Mouse (Mus musculus): ENCODE measurements around the gene Rbm17. TPM values are rescaled to one million over a fixed set of nuclear protein-coding genes. Genes with fewer than 3 reads are reported as not detected.
A peak's percentile ranks its signal among the peaks of the same experiment; 100 is the strongest.
"Not testable (repeated sequence)": the region's sequence is repeated elsewhere in the genome, so short reads cannot be mapped to it uniquely, and the experiment has no call there.

Gene Rbm17
- polyA plus RNA-seq, 1 experiment from 2014 or later = 119 TPM

DNA sequence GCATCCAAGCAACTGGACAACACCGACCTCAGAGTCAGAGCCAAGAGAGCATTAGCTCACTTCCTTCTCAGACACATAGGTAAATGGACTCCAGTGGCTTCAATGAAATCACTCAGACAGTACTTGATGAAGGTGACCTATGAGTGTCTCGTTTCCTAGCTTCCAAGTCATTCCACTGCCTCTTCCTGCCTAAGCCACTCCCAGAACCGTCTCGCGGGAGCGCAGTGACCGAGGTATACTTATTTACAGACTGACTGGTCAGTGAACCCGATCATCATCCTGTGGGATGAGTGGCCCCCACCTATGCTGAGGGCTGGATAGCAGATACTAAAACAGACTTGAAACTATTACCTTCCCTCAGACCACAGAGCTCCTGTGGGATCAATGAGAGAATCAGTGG lies 57.9 kb downstream of the Rbm17 start:
- Histone ChIP-seq H3K79me2 (ENCODE audit: inconsistent target) (peaks cover 57% of the 10 kb centered on the region; the same call in 1 of the 2 replicates), H3K4me3 (ENCODE audit: inconsistent target) (no peak overlapping the region), H3K36me3 (ENCODE audit: inconsistent target) (no peaks in the 10 kb centered on the region), H3K27ac (no peak overlapping the region)
- WGBS (ENCODE audit: missing documents) = 92% methylated on average over 8 of the region's 8 CpGs

DNA sequence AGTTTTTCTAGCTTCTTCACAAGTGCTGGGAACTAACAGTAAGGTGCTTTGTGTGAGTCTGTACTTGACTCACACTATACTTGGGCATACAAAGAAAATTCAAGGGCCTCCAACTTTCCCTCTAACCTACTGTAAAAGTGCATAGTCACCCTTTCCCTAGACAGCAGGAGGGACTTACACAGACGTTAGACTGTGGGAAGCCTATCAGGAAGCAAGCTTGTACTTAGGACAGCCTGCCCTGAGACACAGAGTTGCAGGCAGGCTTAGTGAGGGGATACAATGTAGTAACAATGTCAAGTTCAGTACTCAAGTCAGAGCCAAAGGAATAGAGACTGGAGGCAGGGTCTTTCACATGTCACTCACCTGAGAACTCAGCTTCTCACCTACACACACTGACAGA lies 58.6 kb downstream of the Rbm17 start:
- Histone ChIP-seq H3K27ac (no peak overlapping the region), H3K36me3 (ENCODE audit: inconsistent target) (no peaks in the 10 kb centered on the region), H3K4me3 (ENCODE audit: inconsistent target) (no peak overlapping the region), H3K79me2 (ENCODE audit: inconsistent target) (peaks cover 57% of the 10 kb centered on the region; the same call in 1 of the 2 replicates)
- WGBS (ENCODE audit: missing documents) = 10% methylated on average over 1 of the region's 1 CpGs

DNA sequence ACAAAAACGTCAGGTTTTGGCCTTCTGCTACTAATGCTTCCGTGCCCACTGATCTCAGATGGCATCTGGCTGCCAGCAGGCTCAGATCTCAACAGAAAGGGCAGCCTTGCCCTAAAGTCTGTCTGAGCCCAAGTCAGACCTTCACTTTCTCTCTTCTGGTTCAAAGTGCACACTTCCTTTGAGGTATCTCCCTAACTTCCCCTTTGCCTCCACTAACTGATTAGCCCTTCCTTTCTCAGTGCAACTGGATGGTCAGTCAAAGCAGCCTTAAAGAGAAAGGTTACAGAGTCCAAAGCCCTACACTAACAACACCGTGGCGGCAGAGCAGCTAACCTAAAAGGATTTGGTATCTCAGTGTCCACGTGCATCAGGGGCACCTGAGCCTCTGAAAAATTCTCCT lies 59.6 kb downstream of the Rbm17 start:
- H3K27ac ChIP-seq = peak overlapping the region; percentile 37
- peaks cover 55% of the 10 kb centered on the region; the same call in 1 of the 2 replicates for H3K79me2 ChIP-seq (ENCODE audit: inconsistent target)
- 3% methylated on average over 5 of the region's 5 CpGs for WGBS (ENCODE audit: missing documents)
- H3K4me3 ChIP-seq (ENCODE audit: inconsistent target) = no peak overlapping the region
- no peaks in the 10 kb centered on the region for H3K36me3 ChIP-seq (ENCODE audit: inconsistent target)

DNA sequence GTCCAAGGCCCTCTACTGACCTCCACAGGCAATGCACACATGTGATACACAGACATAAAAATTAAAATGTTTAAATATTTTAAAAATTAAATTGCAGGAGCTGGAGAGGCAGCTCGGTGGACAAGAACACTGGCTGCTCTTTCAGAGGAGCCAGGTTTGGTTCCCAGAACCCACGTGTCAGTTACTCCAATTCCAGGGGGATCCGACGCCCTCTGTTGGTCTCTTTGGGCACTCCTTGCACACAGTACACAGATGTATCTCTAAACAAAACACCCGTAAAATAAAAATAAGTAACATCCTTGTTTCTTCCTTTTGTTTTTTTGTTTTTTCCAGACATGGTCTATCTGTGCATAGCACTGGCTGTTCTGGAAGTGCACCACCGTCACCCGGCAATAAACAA lies 60.8 kb downstream of the Rbm17 start:
- Histone ChIP-seq H3K27ac (no peak overlapping the region), H3K36me3 (ENCODE audit: inconsistent target) (no peaks in the 10 kb centered on the region), H3K4me3 (ENCODE audit: inconsistent target) (no peak overlapping the region), H3K79me2 (ENCODE audit: inconsistent target) (peaks cover 55% of the 10 kb centered on the region; the same call in 1 of the 2 replicates)
- WGBS (ENCODE audit: missing documents) = 83% methylated on average over 7 of the region's 7 CpGs

DNA sequence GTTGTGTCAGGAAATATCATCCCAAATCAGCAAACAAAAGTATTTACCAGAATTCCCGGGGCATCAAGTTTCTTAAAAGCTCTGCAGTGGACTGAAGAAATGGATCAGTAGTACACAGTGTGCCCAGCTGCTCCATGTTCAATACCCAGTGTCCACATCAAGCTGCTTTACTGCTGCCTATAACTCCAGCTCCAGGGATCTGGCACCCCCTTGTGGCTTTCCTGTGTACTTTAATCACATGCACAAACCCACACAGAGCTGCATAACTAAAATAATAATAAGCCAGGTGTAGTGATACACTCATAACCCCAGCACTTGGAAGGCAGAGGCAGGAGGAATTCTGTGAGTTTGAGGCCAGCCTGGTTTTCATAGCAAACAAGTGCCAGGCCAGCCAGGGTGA lies 61.3 kb downstream of the Rbm17 start:
- Histone ChIP-seq H3K36me3 (ENCODE audit: inconsistent target) (no peaks in the 10 kb centered on the region), H3K27ac (no peak overlapping the region), H3K79me2 (ENCODE audit: inconsistent target) (peaks cover 55% of the 10 kb centered on the region; the same call in 1 of the 2 replicates), H3K4me3 (ENCODE audit: inconsistent target) (no peak overlapping the region)
- whole genome bisulfite sequencing (ENCODE audit: missing documents) = 64% methylated on average over 1 of the region's 1 CpGs

DNA sequence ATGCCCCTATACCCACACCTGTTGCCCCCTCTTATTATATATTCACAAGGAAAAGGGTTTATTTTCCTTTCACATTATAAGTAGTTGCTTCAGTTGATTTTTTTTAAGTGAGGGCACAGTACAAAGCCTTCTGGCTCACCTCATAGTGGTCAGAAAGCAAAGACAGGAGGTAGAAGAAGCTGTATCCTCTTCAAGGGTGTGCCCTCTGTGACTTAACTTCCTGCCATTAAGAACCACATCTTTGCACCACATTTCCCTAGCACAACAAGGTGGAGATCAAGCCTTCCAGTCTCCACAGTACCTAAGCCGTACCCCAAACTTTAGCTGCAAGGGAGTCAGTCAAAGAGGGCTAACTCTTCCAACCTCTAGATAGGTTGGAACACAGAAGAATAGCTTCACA lies 61.8 kb downstream of the Rbm17 start:
- Histone ChIP-seq H3K27ac (no peak overlapping the region), H3K36me3 (ENCODE audit: inconsistent target) (no peaks in the 10 kb centered on the region), H3K4me3 (ENCODE audit: inconsistent target) (no peak overlapping the region), H3K79me2 (ENCODE audit: inconsistent target) (peaks cover 54% of the 10 kb centered on the region; the same call in 1 of the 2 replicates)
- 100% methylated on average over 1 of the region's 1 CpGs for WGBS (ENCODE audit: missing documents)

DNA sequence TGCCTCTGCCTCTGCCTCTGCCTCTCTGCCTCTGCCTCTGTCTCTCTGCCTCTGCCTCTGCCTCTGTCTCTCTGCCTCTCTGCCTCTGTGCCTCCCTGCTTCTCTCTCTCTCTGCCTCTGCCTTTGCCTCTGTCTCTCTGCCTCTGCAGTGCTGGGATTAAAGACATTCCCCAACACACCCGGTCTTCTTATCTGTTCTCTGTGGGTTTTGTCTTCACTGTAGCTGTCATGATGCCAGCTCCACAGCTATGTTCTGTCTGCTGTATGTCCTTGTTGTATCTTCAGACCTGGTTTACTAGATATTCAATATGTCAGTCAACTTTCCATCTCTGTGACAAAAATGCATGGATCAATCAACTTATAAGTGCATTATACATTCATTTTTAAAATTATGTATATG lies 62.4 kb downstream of the Rbm17 start:
- peaks cover 48% of the 10 kb centered on the region; the same call in 1 of the 2 replicates for H3K79me2 ChIP-seq (ENCODE audit: inconsistent target)
- not testable (repeated sequence) for H3K36me3 ChIP-seq (ENCODE audit: inconsistent target); H3K4me3 ChIP-seq (ENCODE audit: inconsistent target); H3K27ac ChIP-seq
- WGBS (ENCODE audit: missing documents) = 40% methylated on average over 1 of the region's 1 CpGs

DNA sequence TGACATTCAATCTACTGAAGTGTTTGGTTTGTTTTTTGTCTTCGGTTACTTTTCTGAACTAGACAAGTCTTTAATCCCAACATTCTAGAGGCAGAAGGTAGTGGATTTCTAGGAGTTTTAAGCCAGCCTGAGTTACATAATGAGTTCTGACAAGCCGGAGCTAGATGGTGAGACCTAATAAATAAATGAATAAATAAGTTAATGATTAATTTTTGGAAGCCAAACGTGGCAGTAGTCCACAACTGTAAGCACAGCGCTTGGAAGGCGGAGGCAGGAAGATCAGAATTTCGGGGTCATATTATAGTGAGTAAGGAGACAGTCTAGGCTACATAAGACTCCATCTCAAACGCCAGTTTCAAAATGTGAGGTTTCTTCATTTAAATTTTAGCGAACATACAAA lies 68.0 kb downstream of the Rbm17 start:
- WGBS (ENCODE audit: missing documents) = 80% methylated on average over 8 of the region's 8 CpGs
- peak overlapping the region; percentile 34 for H3K4me3 ChIP-seq (ENCODE audit: inconsistent target)
- H3K36me3 ChIP-seq (ENCODE audit: inconsistent target) = no peaks in the 10 kb centered on the region
- H3K27ac ChIP-seq = peak overlapping the region; percentile 15; the same call in 1 of the 2 replicates
- H3K79me2 ChIP-seq (ENCODE audit: inconsistent target) = peaks cover 11% of the 10 kb centered on the region; the same call in 1 of the 2 replicates

Other genes starting within 250 kb of the Rbm17 start
- gene Pfkfb3, start 50.1 kb downstream of the Rbm17 start, polyA plus RNA-seq (2018) = 29.8 to 38.1 TPM (median 29.9 TPM) in 3 replicates
- not detected in 3 replicates for gene Gm17490, start 22.1 kb upstream of the Rbm17 start, polyA plus RNA-seq (2018)
- gene Il2ra, start 38.7 kb upstream of the Rbm17 start, polyA plus RNA-seq (2018) = 0.05 to 0.33 TPM (median 0.06 TPM) in 3 replicates
- gene Il15ra, start 101.1 kb upstream of the Rbm17 start, polyA plus RNA-seq (2018) = 3.8 to 15.2 TPM (median 9.5 TPM) in 3 replicates
- 31.0 to 71.4 TPM (median 50.1 TPM) in 3 replicates for gene Fbh1, start 173.4 kb upstream of the Rbm17 start, polyA plus RNA-seq (2018)
- 11.1 to 23.0 TPM (median 14.3 TPM) in 3 replicates for gene Ankrd16, start 173.7 kb upstream of the Rbm17 start, polyA plus RNA-seq (2018)

Data from macrophage (primary cell).